Mouse (Mus musculus) A20 (cell line): Measurements from ENCODE around the gene Zfp558.
"Not testable (repeated sequence)": the region's sequence is repeated elsewhere in the genome, so short reads cannot be mapped to it uniquely, and the experiment has no call there.

Experiments used
- DNase-seq: peaks from one replicate; pipeline ENCODE4 v3.0.0-alpha.2; 2011; ENCODE audit warnings: low read depth, low spot score

The Zfp558 gene

GRCm38 (mm10) chr9:18478168-18478567, at the start of gene Zfp558, which contains the start of gene Mbd3l1:
Gene Zfp558 (minus strand): TSS chr9:18478268.
Gene Mbd3l1 (plus strand): TSS chr9:18478359.
- DNase-seq: no peak

- peak; percentile 3 for DNase-seq
These were observed 30.0 kb upstream of the Zfp558 start for GRCm38 (mm10) chr9:18508098-18508497.

- no peak for DNase-seq
These were observed 4.5 kb downstream of the Zfp558 start for GRCm38 (mm10) chr9:18473324-18474128.

- peak; percentile 3 for DNase-seq
These were observed 10.1 kb downstream of the Zfp558 start for GRCm38 (mm10) chr9:18468005-18468404.

GRCm38 (mm10) chr9:18467350-18467749, 10.7 kb downstream of the Zfp558 start:
- DNase-seq: no peak

- no peak for DNase-seq
These were observed 21.5 kb downstream of the Zfp558 start for GRCm38 (mm10) chr9:18456520-18456919.

- no peak for DNase-seq
These were observed 46.4 kb downstream of the Zfp558 start for GRCm38 (mm10) chr9:18431687-18432086.

- no peak for DNase-seq
These were observed 47.7 kb downstream of the Zfp558 start, which contains the start of gene Mbd3l2 for GRCm38 (mm10) chr9:18430354-18430753. Gene Mbd3l2 (plus strand): TSS chr9:18430654.

- DNase-seq: not testable (repeated sequence)
These were observed 65.7 kb downstream of the Zfp558 start for GRCm38 (mm10) chr9:18412371-18412770.
